Mouse (Mus musculus) ovary, postnatal 10 days (tissue): Measurements from ENCODE around the gene Adamts9.

ENCODE experiments used
- DNase-seq: peaks from one replicate; pipeline ENCODE4 v3.0.0; 2022; ENCODE audit warnings: low spot score

The Adamts9 gene

GRCm38 (mm10) chr6:92726121-92726520, 217.2 kb downstream of the Adamts9 start:
- DNase-seq = no peak

- DNase-seq = no peak
These were observed 218.9 kb downstream of the Adamts9 start for GRCm38 (mm10) chr6:92724394-92724793.
